Mouse (Mus musculus) yolk sac, embryonic 10.5 days (tissue): Measurements from ENCODE around the gene Rpl10-ps3.

Experiments used
- DNase-seq: peaks from one replicate; pipeline ENCODE4 v3.0.0-alpha.2; 2017; ENCODE audit warnings: low spot score

The Rpl10-ps3 gene

DNA sequence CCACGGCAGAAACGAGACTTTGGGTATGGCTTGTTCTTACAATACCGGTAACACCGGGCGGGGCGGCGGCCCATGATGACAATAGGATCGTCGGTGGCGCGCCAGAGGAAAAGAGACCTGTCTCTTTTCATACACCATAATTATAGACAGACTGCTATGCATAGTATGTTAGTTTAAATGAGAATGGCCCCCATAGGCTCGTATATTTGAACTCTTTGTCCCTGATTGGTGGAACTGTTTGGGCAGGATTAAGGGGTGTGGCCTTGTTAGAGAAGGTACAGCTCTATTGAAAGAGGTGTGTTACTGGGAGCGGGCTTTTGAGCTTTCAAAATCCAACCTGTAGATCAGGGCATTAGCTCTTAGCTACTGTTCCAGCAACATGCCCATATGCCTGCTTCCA lies at the start of gene Rpl10-ps3:
Gene Rpl10-ps3 (minus strand): TSS at position 101 of the 400 bp plus-strand sequence.
- DNase-seq = no peak

- no peak for DNase-seq
Measured at GRCm38 (mm10) chr9:50375598-50375997, 30.8 kb upstream of the Rpl10-ps3 start.

- no peak for DNase-seq
Measured at GRCm38 (mm10) chr9:50374666-50375065, 29.9 kb upstream of the Rpl10-ps3 start.

DNA sequence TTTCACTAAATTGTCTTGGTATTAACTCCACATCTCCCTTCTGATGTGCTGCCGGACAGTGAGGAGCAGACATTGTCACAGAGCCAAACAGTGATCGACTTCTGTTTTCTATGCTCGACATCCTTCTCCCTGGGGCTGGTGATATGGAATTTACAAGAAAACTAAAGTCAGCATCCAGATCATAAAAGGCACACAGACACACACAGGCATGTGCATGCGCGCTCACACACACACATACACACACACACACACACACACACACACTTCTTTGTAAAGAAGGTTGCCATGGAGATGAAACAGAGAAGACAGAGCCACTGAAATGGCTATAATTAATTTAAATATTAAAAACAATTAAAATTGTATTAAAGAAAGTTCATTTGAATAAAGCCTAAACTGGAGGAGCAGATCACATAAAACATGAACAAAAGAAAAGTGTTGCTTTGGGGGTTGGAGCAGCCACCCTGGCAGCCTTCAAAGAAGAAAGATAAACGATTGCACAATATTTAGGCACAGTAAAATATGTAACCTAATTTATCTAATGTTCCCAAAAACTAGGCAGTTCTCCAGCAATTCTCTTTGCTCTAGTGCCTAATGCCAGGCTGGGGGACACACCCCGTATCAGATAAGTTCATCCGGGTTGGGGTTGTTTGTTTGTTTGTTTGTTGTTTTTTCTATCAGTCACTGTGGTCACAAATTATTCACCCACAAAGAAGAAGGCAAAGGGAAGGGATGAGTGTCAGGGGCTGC lies 24.0 kb upstream of the Rpl10-ps3 start:
- DNase-seq = no peak

DNA sequence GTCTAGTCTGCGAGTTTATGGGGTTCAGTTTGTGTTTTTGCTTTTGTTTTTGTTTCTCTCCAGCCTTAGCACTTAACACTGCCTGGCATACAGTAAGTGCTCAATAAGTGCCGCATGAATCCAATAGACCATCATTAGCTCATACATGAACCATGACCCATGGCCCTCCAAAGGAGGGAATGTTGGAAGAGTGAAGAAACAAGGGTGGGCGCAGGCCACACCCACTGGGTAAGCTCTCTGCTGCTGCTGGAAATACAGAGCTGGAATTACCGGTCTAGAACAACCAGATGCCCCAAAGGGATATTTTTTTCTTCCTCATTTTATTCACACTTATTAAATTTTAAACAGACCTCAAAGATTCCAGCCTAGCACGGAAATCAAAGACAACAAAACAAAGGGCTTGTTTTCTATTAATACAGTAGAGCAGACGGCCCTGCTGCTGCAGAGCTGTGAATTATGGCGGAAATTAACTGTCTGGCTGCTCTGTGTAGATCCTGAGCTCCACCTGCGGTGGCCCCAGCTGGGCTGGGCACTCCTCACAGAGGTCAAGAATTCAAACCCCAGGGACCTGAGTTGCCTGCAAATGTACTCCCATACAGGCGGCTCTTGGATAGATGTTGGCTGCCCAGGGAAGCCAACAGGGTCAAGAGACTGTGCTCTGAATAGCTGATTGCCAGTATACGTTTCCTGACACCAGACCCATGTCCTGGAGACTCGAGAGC lies 20.5 kb upstream of the Rpl10-ps3 start:
- no peak for DNase-seq

DNA sequence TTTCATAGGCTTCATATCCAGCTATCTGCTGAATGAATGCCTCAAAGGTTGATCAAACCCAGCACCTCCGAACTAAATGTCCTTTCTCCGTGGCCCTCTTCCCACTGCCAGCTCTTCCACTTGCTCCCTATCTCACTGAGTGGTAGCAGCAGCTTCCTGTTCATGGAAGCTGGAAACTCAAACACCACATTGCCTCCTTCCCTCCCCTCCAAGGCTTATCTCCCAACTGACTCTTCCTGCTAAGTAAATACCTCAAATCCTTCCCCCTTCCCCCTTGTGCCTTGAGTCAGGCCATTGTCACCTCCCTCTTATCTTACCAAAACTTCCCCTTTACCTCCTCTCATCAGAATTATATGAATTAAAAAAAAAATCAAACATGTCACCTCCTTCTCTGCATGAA lies 19.2 kb upstream of the Rpl10-ps3 start:
- DNase-seq = no peak

GRCm38 (mm10) chr9:50363259-50363658 lies 18.5 kb upstream of the Rpl10-ps3 start:
- DNase-seq = no peak

GRCm38 (mm10) chr9:50362556-50362955 lies 17.8 kb upstream of the Rpl10-ps3 start:
- DNase-seq = no peak

DNA sequence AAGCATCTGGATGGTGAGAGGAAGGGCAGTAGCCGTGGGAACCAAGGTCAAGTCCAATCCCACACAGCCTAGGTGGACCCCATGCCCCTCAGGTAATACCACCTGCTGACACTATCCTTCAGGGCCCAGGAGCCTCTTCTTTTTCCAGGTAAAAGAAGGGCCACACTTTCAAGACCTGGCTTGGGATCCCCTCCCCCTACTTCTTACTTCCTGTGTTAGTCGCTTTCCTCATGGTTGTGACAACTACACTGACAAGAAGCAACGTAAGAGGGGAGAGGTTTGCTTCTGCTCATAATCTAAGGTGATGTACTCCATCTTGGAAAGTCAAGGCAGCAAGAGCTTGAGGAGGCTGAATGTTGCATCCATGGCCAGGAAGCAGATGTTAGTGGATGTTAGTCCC lies 15.6 kb upstream of the Rpl10-ps3 start:
- DNase-seq = no peak

DNA sequence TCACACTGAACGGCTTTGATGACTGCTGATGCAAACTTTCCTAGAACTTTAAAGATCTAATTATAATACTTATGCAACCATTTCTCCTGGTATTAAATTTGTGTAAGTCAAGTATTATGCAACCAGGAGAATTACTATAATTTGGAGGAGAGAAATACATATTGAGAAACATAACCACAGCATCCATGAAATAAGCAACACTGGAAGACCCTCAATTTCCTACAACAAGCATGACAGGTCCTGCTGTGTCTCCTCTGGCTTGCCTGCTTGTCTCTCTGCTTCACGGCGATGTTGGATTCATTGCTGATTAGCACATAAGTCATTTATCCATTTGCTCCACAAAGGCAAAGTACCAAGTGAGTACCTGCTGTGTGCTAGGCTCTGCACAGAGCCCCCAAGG lies 12.6 kb upstream of the Rpl10-ps3 start:
- DNase-seq = no peak

- DNase-seq = no peak
Measured at GRCm38 (mm10) chr9:50351746-50352145, 7.0 kb upstream of the Rpl10-ps3 start.

DNA sequence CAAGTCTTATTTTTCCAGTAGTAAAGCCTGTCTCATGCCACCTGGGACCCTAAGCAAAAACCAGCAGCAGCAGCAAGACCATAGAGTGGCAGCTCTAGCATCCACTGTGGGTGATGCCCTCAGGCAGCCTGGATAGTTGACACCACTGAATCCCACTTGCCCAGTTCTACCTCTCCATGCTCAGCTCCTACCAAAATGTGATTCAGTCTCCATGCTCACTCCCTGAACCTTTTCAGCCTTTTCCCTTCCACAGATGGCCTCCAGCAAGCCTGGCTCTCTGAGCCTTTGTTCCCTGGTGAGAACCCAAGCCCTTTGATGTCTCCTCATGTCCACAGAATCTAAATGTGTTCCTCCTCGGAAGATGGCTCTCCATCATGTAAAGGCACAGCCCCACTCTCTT lies 5.8 kb upstream of the Rpl10-ps3 start:
- DNase-seq = no peak

GRCm38 (mm10) chr9:50349156-50349555 lies 4.4 kb upstream of the Rpl10-ps3 start:
- DNase-seq = no peak

GRCm38 (mm10) chr9:50348256-50348655 lies 3.5 kb upstream of the Rpl10-ps3 start:
- DNase-seq = no peak

DNA sequence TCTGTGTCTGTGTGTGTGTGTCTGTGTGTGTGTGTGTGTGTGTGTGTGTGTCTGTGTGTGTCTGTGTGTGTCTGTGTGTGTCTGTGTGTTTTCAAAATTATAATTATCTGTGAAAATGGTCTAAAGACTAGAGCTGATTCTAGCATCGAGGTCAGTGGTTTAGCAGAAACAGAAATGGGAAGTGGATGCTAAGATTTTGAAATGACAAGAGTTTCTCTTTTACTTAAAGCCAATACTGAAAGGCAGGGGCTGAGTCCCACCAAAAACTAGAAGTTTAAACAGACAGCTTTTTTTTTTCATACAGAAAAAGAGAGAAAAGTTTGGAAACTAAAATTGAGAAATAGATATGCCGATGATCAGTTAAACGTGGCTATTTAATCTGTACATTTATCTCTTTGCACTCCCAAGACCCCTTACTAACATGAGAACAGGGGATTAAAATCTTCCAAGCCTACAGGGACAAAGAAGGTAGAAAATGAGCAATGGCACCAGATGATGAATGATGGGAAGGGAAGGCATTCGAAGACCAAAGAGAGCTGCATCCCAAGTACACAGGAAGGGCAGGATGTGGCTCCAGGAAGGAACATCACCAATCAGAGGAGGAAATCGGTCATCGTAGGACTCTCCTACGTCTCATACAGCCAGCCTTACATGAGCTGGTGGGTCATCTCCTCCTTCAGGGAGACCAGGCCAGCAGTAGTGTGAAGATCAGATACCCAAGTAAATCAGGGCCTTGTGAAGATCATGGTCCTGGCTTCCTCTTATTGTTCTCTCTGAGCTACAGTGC lies 9.0 kb downstream of the Rpl10-ps3 start:
- DNase-seq = no peak

DNA sequence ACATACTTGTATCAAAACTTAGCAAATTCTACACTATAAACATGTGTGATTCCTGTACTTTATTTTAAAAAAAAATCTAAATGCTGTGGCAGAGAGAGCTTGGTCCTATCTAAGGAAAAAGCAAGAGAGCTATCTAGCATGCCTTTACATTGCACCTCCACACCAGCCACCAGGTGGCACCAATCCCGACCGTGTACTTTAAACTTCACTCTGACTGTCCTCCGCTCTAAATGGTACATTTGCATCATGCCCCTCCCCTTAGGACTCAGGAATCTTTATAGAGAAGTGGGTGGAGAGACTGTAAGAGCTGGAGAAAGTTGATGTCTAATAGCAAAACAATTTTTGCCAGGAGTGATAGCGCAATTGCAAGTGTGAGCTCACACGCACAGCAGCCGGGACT lies 11.4 kb downstream of the Rpl10-ps3 start:
- DNase-seq = peak; percentile 34

- no peak for DNase-seq
Measured at GRCm38 (mm10) chr9:50324355-50325225, 20.2 kb downstream of the Rpl10-ps3 start.

DNA sequence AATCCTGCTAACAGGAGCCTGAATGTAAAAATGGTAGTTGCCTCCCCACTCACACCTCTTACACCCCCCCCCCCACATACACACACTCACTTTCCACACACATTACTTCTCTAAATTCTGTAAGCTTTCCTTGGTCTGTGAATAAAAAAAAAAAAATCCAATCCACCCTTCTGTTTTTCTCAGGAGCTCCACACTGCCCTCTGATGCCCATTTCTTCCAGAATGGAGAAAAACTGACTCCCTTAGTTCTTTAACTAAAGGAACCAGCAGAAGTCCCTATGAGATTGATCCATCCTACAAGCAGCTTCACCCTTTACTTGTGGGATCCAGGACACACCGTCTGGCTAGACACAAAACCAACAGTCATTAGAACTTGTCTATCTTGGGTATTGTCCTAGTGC lies 24.0 kb downstream of the Rpl10-ps3 start:
- DNase-seq = no peak

DNA sequence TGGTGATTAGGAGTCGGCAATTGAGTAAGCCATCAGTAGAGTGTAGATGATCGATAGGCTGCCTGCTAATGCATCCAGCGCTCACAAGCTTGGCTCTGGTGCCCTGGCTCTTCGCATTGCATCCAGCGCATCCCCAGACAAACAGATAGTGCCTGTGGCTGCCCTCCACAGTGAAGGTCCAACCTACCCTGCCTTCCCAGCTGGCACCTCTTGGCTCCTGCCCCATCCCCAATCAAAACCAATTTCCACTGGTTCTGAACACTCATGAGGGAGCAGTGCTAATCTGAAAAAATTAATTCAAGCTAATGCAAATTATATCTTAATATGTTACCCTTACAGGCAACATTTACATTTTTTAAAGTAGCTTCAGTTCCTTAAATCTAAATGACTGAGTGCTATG lies 25.3 kb downstream of the Rpl10-ps3 start:
- no peak for DNase-seq

- DNase-seq = no peak
Measured at GRCm38 (mm10) chr9:50317299-50317698, 27.5 kb downstream of the Rpl10-ps3 start.

DNA sequence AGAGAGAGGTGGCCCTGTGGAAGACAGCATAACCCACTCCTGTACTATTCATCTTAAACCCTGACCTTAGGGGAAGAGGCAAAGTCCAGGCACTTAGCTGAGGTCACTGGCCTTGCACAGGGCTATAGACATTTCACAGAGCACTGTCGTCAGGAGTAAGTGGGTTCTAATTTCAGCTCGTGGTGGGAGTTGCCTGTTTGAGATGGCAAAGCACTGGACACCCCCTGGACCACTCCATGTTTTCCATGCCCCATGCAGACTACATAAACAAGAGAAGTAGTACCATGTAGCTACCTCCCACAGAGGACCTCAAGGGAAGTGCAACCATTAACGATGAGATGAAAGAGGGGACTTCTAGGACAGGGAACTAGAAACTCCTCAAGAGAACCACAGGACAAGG lies 29.1 kb downstream of the Rpl10-ps3 start:
- no peak for DNase-seq

DNA sequence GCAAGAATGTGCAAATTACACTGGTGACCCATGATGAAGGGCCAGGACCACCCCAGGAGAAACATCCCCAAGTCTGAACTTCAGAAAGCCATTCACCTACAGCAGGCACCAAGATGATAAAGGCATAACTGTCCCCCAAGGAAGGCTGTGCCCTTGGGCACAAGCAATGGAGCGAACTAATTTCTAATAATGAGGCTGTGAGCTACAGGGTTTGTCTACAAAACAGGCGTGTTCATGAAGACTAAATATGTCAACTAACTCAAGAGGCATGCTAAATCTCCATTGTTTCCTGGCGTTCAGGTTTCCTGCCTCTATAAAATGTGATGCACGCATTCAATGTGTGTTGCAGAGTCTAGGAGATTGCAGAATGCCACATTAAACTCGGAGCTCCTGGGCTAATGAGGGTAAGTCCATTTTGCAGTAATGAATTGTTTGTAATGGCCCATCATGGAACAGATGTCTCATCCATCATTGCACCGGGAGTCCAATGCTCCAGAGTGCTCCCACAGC lies 33.7 kb downstream of the Rpl10-ps3 start:
- no peak for DNase-seq
